Mouse (Mus musculus) layer of hippocampus, adult 18-20 months (tissue): ENCODE data around the gene Adgrg1. TPM values are rescaled to one million over a fixed set of nuclear protein-coding genes. Genes with fewer than 3 reads are reported as not detected.

Experiments used
- DNase-seq, 2 experiments: peaks; one replicate each; pipeline ENCODE4 v3.0.0; 2022; ENCODE audit warnings: low spot score in 2 of 2
- total RNA-seq, 2 experiments: library from RNA; stranded (reverse); gene quantifications; 2 replicates each; pipeline ENCODE4 v1.2.3; 2021

Adgrg1 gene
- total RNA-seq, 2 experiments from 2014 or later, result 100 to 108 TPM

GRCm38 (mm10) chr8:95037106-95037925 is 62.8 kb downstream of the Adgrg1 start:
- DNase-seq, result peak; percentile 13 to 36

DNA sequence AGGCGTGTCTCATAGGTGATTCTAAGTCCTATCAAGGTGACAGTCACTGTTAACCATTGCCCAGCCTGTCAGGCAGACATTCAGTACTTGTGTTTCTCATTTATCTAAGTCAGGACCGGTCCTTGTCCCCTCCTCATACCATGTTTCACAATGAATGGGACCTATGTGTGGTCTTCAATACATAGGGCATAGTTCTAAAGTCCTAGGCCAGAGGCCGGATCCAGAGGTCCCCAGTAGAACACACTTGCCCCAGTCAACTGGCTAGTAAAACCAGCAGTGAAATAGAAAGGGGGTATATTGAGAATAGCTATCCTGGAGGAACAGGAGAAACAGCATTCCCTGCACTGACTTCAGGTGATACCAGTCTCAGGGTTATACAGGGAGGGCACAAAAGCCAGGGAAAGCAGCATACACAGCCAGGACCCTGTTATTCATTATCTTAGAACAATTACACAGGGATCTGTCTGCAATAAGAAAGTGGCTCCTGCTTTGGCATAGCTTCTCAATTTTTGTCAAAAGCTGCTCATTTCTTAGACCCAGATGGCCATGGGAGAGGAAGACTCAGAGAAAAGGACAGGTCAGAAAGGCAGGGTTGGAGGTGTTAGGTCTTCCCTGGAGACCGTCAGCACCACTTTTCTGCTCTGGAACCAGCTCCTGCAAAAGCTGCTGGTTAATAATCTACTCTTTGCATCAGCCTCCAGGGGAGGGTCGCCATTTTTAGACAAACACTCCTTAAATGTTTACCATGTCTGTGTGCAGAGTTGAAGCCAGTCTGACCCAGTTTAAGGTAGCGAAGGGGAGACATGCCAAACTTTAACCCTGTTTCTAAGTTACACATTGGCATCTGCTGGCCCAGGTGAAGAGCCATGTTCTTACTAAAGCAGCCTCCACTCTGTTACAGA is 67.6 kb downstream of the Adgrg1 start:
- no peak for DNase-seq

DNA sequence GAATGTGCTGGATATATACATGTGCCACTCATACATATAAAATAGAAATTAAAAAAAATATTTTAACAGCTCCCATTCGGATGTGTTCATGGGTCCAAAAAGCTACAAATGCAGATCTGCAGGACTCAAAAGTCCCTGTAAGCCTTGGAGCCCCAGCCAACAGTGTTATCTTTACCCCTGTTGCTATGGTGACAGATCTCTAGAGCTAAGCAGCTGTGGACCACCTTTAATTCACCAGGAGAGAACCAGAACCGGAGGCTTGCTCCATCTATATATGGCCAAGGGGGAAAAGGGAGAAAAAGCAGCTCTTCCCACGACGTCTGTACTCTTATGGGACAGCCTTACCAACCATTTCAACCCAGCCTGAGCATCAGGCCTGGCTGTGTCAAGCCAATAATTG is 70.3 kb downstream of the Adgrg1 start:
- no peak for DNase-seq

DNA sequence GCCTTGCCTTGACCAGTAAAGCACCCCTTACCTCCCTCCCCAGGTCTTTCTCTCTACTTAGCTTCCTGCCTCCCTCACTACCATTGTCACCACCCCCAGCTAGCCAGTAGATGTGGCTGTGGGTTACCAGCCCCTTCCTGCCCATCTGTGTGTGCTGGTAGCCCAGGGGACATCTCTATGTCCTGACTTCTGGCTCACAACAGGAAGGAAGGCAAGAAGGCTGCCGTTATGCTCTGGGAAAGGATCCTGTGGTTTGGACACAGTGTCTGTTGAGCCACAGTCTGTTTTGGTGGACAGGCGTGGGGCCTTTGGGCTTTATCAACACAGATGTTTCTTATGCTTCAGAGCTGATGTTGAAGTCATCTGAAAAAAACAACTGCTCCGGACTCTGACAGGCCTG is 72.4 kb downstream of the Adgrg1 start:
- no peak for DNase-seq

DNA sequence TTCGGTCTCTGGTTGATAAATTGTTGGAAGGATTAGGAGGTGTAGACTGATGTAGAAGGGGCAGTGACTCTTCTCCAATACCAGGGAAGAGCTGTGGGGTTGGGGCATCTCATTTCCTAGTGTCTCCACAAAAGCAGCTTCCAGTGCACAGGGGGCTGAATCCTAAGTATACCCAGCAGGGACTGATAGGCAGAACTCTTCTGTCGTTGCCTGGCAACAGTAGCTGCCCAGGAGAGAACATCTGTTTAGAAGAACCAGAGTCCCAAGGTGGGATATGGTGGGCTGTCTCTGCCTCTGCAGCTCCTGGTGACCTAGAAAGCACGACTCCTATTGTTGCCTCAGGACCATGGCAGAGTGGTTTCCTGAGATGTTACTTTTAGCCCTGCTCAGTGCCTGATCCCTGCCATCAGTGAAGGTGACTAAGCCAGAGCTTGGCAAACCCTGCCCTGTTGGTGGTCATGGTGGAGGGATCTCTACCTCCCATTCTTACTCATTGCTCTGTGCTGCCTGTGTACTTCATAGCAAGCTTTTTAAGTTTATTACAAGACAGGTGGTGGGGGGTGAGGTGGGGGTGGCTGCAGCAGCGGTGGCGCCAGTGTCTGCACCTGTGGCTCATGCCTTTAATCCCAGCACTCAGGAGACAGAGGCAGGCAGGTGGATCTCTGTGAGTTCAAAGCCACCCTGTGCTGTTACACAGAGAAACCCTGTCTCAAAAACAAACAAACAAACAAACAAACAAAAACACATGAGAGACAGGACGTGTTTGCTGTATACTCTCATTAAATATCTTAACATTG is 73.5 kb downstream of the Adgrg1 start:
- DNase-seq, result no peak

DNA sequence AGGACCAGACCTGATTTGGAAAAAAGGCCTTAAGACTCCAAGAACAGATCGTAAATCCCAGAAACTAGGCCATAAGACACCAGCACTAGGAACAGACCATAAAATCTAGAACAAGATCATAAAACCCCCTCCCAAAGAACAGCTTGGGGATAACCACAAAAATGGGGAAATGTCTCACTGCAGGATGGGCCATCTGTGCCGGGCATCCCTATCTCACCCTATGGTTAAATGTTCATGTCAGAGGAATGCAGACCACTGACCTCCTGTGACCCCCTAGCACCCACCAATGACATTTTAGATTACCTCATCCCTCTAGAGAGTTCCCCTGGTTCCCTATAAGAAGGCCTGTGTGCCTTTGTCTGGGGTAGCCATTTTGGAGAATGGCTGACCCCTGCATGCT is 75.1 kb downstream of the Adgrg1 start:
- no peak for DNase-seq

GRCm38 (mm10) chr8:95054438-95054837 is 79.9 kb downstream of the Adgrg1 start:
- no peak for DNase-seq

- DNase-seq, result peak in 1 of 2 experiments; percentile 21
Measured at GRCm38 (mm10) chr8:95054927-95055510, 80.5 kb downstream of the Adgrg1 start, which contains the start of gene Drc7. Drc7 (plus strand) TSS chr8:95055103.

- no peak for DNase-seq
Measured at GRCm38 (mm10) chr8:95056414-95056813, 81.9 kb downstream of the Adgrg1 start.

- DNase-seq, result no peak
Measured at GRCm38 (mm10) chr8:95058661-95059060, 84.1 kb downstream of the Adgrg1 start.

GRCm38 (mm10) chr8:95059812-95060533 is 85.4 kb downstream of the Adgrg1 start:
- DNase-seq, result no peak

Other genes starting within 250 kb of the Adgrg1 start
- under 1 TPM; 0.15 to 0.23 TPM for gene Ccl22, start 229.2 kb upstream of the Adgrg1 start, total RNA-seq
- 100 to 1,000 TPM; 400 to 401 TPM for gene Cx3cl1, start 202.7 kb upstream of the Adgrg1 start, total RNA-seq
- 1 to 10 TPM; 4.7 to 4.9 TPM for gene Ccl17, start 164.3 kb upstream of the Adgrg1 start, total RNA-seq
- 10 to 100 TPM; 75.1 to 91.6 TPM for gene Coq9, start 136.4 kb upstream of the Adgrg1 start, total RNA-seq
- 10 to 100 TPM; 69.4 to 77.1 TPM for gene Ciapin1, start 136.4 kb upstream of the Adgrg1 start, total RNA-seq
- gene Polr2c, start 117.3 kb upstream of the Adgrg1 start, total RNA-seq, result 10 to 100 TPM; 66.0 to 73.6 TPM
- gene Dok4, start 98.4 kb upstream of the Adgrg1 start, total RNA-seq, result 10 to 100 TPM; 21.5 to 23.8 TPM
- gene Ccdc102a, start 56.7 kb upstream of the Adgrg1 start, total RNA-seq, result 1 to 10 TPM; 1.3 to 2.1 TPM
- under 1 TPM in 1 of 2 experiments, not detected in 1; 0.10 TPM for gene Adgrg5, start 51.1 kb upstream of the Adgrg1 start, total RNA-seq
- gene Adgrg3, start 42.9 kb downstream of the Adgrg1 start, total RNA-seq, result under 1 TPM in 1 of 2 experiments, not detected in 1; 0.48 TPM
- gene Drc7, start 80.4 kb downstream of the Adgrg1 start, total RNA-seq, result 1 to 10 TPM; 1.7 to 1.8 TPM
- gene Katnb1, start 106.4 kb downstream of the Adgrg1 start, total RNA-seq, result 10 to 100 TPM; 45.1 to 46.3 TPM
- 10 to 100 TPM; 57.0 to 57.2 TPM for gene Kifc3, start 228.1 kb downstream of the Adgrg1 start, total RNA-seq